Comparison of ENCODE assay signal across 14 mouse cellular contexts in the genomic region with DNA sequence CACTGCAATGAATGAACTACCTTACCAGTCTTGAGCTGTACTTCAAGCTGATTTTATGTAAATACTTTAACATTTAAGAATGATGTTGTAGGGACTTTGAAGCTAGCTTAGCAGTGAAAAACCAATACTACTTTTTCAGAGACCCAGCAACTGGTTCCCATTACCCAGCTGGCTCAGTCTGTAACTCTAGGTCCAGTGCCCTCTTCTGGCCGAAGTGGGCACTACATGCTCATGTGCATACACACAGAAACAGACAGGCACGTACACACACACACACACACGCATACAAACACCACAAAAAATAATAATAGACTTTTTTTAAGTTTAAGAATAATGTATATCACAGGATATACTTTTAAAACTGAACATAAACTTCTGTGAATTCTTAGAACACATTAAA.
DNase-seq lines count a peak whose midpoint lies in the region; TF ChIP-seq lines count a peak whose summit lies in the region.
"Had no signal": no experiment of that assay in that cellular context is flagged by ENCODE, and none has a peak within 500 bp of the region (broad histone marks: within the 10 kb centered on the region; RNA-seq: fewer than 3 reads in every experiment).

No protein-coding gene starts in this region.

- no peaks in the 10 kb centered on the region for H3K79me2 ChIP-seq in CH12.LX (replicated peaks; ENCODE audit: control insufficient read depth, extremely low read depth, insufficient read depth, poor library complexity, severe bottlenecking)

- DNase-seq in left cerebral cortex, adult 2 months (ENCODE audit: extremely low spot score in 1 of 2, low spot score in 2 of 2) = no peak
- DNase-seq in left cerebral cortex, adult 18-20 months (ENCODE audit: low spot score in 2 of 2) = no peak
- DNase-seq in 3T3-L1 (ENCODE audit: low read depth, low spot score) = peak; percentile 29
- DNase-seq in CH12.LX (ENCODE audit: extremely low read depth) = peak; percentile 23
- DNase-seq in heart, adult 9 months (ENCODE audit: low spot score in 2 of 2) = no peak
- DNase-seq in embryo, embryonic 11 days = no peak
- DNase-seq in kidney, postnatal 10 days = no peak
- DNase-seq: cerebellum, postnatal 14 days; heart, adult 2 months; kidney, postnatal 14 days; thymus, adult 18-20 months had no signal

- TF ChIP-seq EP300 in CH12.LX (IDR thresholded peaks at IDR 0.05; ENCODE audit: low read length) = no peak

- no peaks in the 10 kb centered on the region for H3K27me3 ChIP-seq in CH12.LX (replicated peaks)
- H3K27me3 ChIP-seq: lung, embryonic 15.5 days had no signal

- H3K27ac ChIP-seq in left cerebral cortex, adult 2 months = no peak overlapping the region
- H3K27ac ChIP-seq in CH12.LX (ENCODE audit: insufficient read depth, low read depth) = no peak overlapping the region
- H3K27ac ChIP-seq in bone marrow, adult 2 months (ENCODE audit: control insufficient read depth, insufficient read depth, low read depth, low read length, poor library complexity) = no peak overlapping the region
- H3K27ac ChIP-seq: heart, adult 2 months; limb, embryonic 10.5 days; lung, embryonic 15.5 days had no signal

- in situ Hi-C loops in CH12.LX (cut with MboI; ENCODE audit: low pct_ligation_motif_present, low pct_unique_long_range_greater_than_20kb, low sequenced_read_pairs) = loop anchor here (25.0 kb wide), 1 partner anchor 483 kb away; no protein-coding TSS in a partner anchor

- H3K36me3 ChIP-seq in CH12.LX (replicated peaks in 1 of 2; ENCODE audit: control insufficient read depth in 1 of 2, insufficient read depth in 1 of 2, low read length in 1 of 2) = no peaks in the 10 kb centered on the region
- H3K36me3 ChIP-seq: limb, embryonic 10.5 days; lung, embryonic 15.5 days had no signal

- no peak overlapping the region for H3K9ac ChIP-seq in CH12.LX (ENCODE audit: insufficient read depth, low read depth)
- H3K9ac ChIP-seq: lung, embryonic 15.5 days had no signal

- intact Hi-C loops in left cerebral cortex, adult 2 months (cut with DNase I) = no loop called here

- 79% methylated on average over 3 of the region's 3 CpGs for WGBS in bone marrow, adult 2 months

- dilution Hi-C loops in CH12.LX (cut with MboI; ENCODE audit: extremely low pct_ligation_motif_present, extremely low pct_unique_long_range_greater_than_20kb, low sequenced_read_pairs) = no loop called here

- H3K4me3 ChIP-seq in left cerebral cortex, adult 2 months = no peak overlapping the region
- H3K4me3 ChIP-seq in CH12.LX (replicated peaks in 1 of 3; ENCODE audit: low read depth in 2 of 3, low read length in 2 of 3, poor library complexity in 1 of 3) = no peak overlapping the region
- no peak overlapping the region for H3K4me3 ChIP-seq in bone marrow, adult 2 months (replicated peaks; ENCODE audit: control insufficient read depth, low read depth, low read length)
- H3K4me3 ChIP-seq: heart, adult 2 months; limb, embryonic 10.5 days; lung, embryonic 15.5 days had no signal

- peaks cover 0 to 6% of the 10 kb centered on the region in 2 experiments; a peak in 1 of 4 replicates for H3K4me1 ChIP-seq in CH12.LX (ENCODE audit: control insufficient read depth in 1 of 2, insufficient read depth in 2 of 2)
- H3K4me1 ChIP-seq in bone marrow, adult 2 months (ENCODE audit: control insufficient read depth, insufficient read depth, low read length) = no peaks in the 10 kb centered on the region
- H3K4me1 ChIP-seq: lung, embryonic 15.5 days had no signal

- TF ChIP-seq CTCF in left cerebral cortex, adult 2 months (IDR thresholded peaks at IDR 0.05) = peak; percentile 13
- TF ChIP-seq CTCF in CH12.LX (conservative IDR thresholded peaks at IDR 0.05 in 1 of 2, IDR thresholded peaks at IDR 0.05 in 1 of 2; ENCODE audit: low read depth in 2 of 2, low read length in 2 of 2) = peak; percentile 48
- TF ChIP-seq CTCF in bone marrow, adult 2 months (IDR thresholded peaks at IDR 0.05; ENCODE audit: control insufficient read depth, insufficient read depth, low read length) = peak; percentile 35; the same call in 1 of the 2 replicates

- no peaks in the 10 kb centered on the region for H3K9me3 ChIP-seq in CH12.LX (replicated peaks; ENCODE audit: low read length)
- H3K9me3 ChIP-seq: limb, embryonic 10.5 days; lung, embryonic 15.5 days had no signal

- TF ChIP-seq RAD21 in CH12.LX (IDR thresholded peaks at IDR 0.05; ENCODE audit: low read depth, low read length) = no peak

- TF ChIP-seq POLR2A in CH12.LX (IDR thresholded peaks at IDR 0.05; ENCODE audit: low read depth, low read length) = no peak
- no peak for TF ChIP-seq POLR2A in bone marrow, adult 2 months (IDR thresholded peaks at IDR 0.05; ENCODE audit: borderline replicate concordance, control insufficient read depth, low read depth, low read length)

- no peak overlapping the region for H3K4me2 ChIP-seq in CH12.LX (ENCODE audit: insufficient read depth, low read depth, poor library complexity, severe bottlenecking)
- H3K4me2 ChIP-seq: lung, embryonic 15.5 days had no signal

TF ChIP-seq in CH12.LX, 34 proteins besides CTCF, POLR2A, EP300 and RAD21:
- TF ChIP-seq ZMIZ1 (IDR thresholded peaks at IDR 0.05; ENCODE audit: low read depth, low read length) (no peak), HCFC1 (IDR thresholded peaks at IDR 0.05; ENCODE audit: low read depth, low read length) (no peak), TBP (conservative IDR thresholded peaks at IDR 0.05; ENCODE audit: low read depth, low read length) (no peak), MAZ (IDR thresholded peaks at IDR 0.05; ENCODE audit: low read depth, low read length) (no peak), MAFK (IDR thresholded peaks at IDR 0.05; ENCODE audit: insufficient replicate concordance, low read length) (no peak), JUN (IDR thresholded peaks at IDR 0.05; ENCODE audit: insufficient read depth, low read depth, low read length) (no peak)
TF ChIP-seq in CH12.LX: peak in this region for 0.

Comparison
In these comparisons a context has a peak if more than half of its experiments do, and no peak if none do; other contexts are left out.
1. DNase-seq: peak in 3T3-L1 (single experiment) and CH12.LX (single experiment); none in left cerebral cortex, adult 2 months (0 of 2), left cerebral cortex, adult 18-20 months (0 of 2), heart, adult 9 months (0 of 2), embryo, embryonic 11 days (single experiment) and kidney, postnatal 10 days (single experiment).
2. Peak in every context shown above with its lines, with median percentiles within 50 percentile points of each other: CTCF ChIP-seq.